Mouse (Mus musculus) CD8-positive naive resting alpha-beta T cell, adult 57 days (primary cell): ENCODE data around the gene Kctd10. TPM values are rescaled to one million over a fixed set of nuclear protein-coding genes. Genes with fewer than 3 reads are reported as not detected.

Experiments
- total RNA-seq: library from RNA; stranded (reverse); gene quantifications from one replicate; pipeline ENCODE4 v1.2.4, GENCODE M21; 2023

Kctd10 gene
- 137 TPM for total RNA-seq

DNA sequence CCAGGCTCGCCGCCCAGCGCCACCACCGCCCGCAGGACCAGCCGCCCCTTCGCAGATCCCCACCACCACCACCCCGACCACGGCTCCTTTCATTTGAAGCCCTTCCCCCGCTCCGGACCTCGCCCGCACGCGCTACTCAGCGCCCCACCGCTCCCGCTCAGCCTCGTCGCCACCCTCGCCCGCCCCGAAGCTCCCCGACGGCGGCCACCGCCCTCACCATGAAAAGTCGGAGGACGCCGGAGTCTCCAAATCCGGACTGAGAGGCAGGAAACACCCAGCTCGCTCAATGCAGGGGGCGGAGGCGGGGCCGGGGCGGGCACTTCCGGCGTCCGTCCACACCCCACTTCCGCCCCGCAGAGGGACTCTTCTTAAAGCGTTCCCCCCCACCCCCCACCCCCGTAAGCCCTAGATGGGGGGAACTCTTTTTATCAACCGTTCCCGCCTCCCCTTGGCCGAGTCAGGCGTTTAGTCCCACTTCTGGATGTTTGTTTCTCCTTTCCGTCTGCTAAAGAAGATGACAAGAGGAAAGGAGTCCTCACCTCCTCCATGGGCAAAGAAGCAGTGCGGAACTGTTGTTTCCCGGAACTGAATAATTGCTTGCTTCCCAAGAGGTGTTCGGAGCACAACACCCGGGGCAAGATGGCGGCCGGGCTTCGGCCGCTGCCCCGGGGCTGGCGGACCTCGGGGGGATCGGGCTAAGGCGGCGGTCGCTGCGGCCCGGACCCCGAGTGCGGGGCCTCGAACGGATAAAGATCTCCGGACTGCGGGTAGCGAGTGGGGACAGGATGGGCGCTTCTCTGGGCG, at the start of gene Kctd10, which contains the start of gene Ube3b:
Gene Kctd10 (minus strand): TSS at position 300 of the 804 bp plus-strand sequence.
Gene Ube3b (plus strand): TSS at position 399 of the 804 bp plus-strand sequence.

Other genes with a start within 250 kb of the Kctd10 start
- gene Acacb, start 234.0 kb downstream of the Kctd10 start, total RNA-seq: 15.8 TPM
- not detected for gene Foxn4, start 106.7 kb downstream of the Kctd10 start, total RNA-seq
- gene Myo1h, start 91.3 kb downstream of the Kctd10 start, total RNA-seq: 10.0 TPM
- gene Ube3b, start 99 bp upstream of the Kctd10 start, total RNA-seq: 57.6 TPM
- gene Mmab, start 63.6 kb upstream of the Kctd10 start, total RNA-seq: 7.5 TPM
- 12.7 TPM for gene Mvk, start 63.8 kb upstream of the Kctd10 start, total RNA-seq
- 5.2 TPM for gene Fam222a, start 187.5 kb upstream of the Kctd10 start, total RNA-seq